Comparison of ENCODE assay signal across 25 mouse cellular contexts in the genomic region with DNA sequence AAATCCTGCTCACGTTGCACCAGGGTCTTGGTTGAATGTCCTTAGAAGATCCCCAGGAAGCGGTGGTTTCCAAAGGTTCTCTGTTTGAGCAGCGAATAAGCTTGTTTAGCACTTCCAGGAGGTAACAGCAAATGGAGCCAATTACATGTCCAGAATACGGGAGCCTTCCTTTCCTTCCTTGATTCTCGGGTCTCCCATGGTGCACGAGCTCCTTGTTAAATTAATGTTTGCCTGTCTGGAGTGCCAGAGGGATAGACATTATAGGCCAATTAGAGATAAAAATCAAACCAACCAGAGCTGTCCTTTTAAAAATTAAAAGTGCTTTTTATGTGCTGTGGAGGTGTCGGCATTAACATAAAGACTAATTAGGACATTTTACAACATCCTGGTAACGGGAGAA.
"Had no signal": no experiment of that assay in that cellular context is flagged by ENCODE, and none has a peak within 500 bp of the region (broad histone marks: within the 10 kb centered on the region; RNA-seq: fewer than 3 reads in every experiment).

No protein-coding gene starts in this region.

- ATAC-seq: hindbrain, postnatal 0 days; inflammation-experienced regulatory T-cells, adult 6 months; intestine, embryonic 15.5 days; intestine, postnatal 0 days; liver, embryonic 12.5 days had no signal

- H3K9ac ChIP-seq: heart, embryonic 13.5 days; heart, embryonic 15.5 days; hindbrain, embryonic 13.5 days; hindbrain, embryonic 15.5 days; intestine, embryonic 15.5 days; limb, embryonic 13.5 days; limb, embryonic 15.5 days; liver, embryonic 12.5 days; liver, embryonic 14.5 days had no signal

- H3K27me3 ChIP-seq: heart, embryonic 13.5 days; heart, embryonic 15.5 days; hindbrain, embryonic 13.5 days; hindbrain, embryonic 15.5 days; intestine, embryonic 15.5 days; limb, embryonic 15.5 days; liver, embryonic 12.5 days had no signal

- DNase-seq: gastrocnemius, postnatal 14 days; gastrocnemius, postnatal 36 days; heart, adult 2 months; heart, postnatal 14 days; heart, postnatal 36 days; kidney, adult 18-20 months; kidney, adult 8-10 months; kidney, postnatal 10 days; kidney, postnatal 25 days; layer of hippocampus, adult 9-11 months; layer of hippocampus, postnatal 36 days; left cerebral cortex, postnatal 4 days had no signal

- H3K36me3 ChIP-seq: heart, embryonic 13.5 days; heart, embryonic 15.5 days; hindbrain, embryonic 13.5 days; hindbrain, embryonic 15.5 days; intestine, embryonic 15.5 days; limb, embryonic 13.5 days; limb, embryonic 15.5 days; liver, embryonic 12.5 days had no signal

- H3K9me3 ChIP-seq: heart, embryonic 13.5 days; heart, embryonic 15.5 days; hindbrain, embryonic 13.5 days; hindbrain, embryonic 15.5 days; intestine, embryonic 15.5 days; limb, embryonic 13.5 days; limb, embryonic 15.5 days; liver, embryonic 12.5 days had no signal

- H3K4me1 ChIP-seq: heart, embryonic 15.5 days; hindbrain, embryonic 13.5 days; hindbrain, embryonic 15.5 days; intestine, embryonic 15.5 days; limb, embryonic 15.5 days; liver, embryonic 12.5 days had no signal

- H3K4me2 ChIP-seq: heart, embryonic 11.5 days; heart, embryonic 13.5 days; heart, embryonic 15.5 days; hindbrain, embryonic 13.5 days; hindbrain, embryonic 15.5 days; intestine, embryonic 15.5 days; limb, embryonic 13.5 days; limb, embryonic 15.5 days; liver, embryonic 12.5 days had no signal

- H3K27ac ChIP-seq: heart, adult 2 months; heart, embryonic 13.5 days; heart, embryonic 15.5 days; hindbrain, embryonic 13.5 days; hindbrain, embryonic 15.5 days; hindbrain, postnatal 0 days; intestine, embryonic 15.5 days; limb, embryonic 13.5 days; limb, embryonic 15.5 days; liver, embryonic 12.5 days; liver, embryonic 14.5 days had no signal

- H3K4me3 ChIP-seq: heart, adult 2 months; heart, embryonic 13.5 days; heart, embryonic 15.5 days; hindbrain, embryonic 13.5 days; hindbrain, embryonic 15.5 days; intestine, embryonic 15.5 days; limb, embryonic 13.5 days; limb, embryonic 15.5 days; liver, embryonic 12.5 days had no signal
